Mouse (Mus musculus): ENCODE results near the gene Sun2. TPM values are rescaled to one million over a fixed set of nuclear protein-coding genes. Genes with fewer than 3 reads are reported as not detected.

Sun2 gene
- polyA plus RNA-seq, 1 experiment from 2014 or later, result 7.2 TPM

DNA sequence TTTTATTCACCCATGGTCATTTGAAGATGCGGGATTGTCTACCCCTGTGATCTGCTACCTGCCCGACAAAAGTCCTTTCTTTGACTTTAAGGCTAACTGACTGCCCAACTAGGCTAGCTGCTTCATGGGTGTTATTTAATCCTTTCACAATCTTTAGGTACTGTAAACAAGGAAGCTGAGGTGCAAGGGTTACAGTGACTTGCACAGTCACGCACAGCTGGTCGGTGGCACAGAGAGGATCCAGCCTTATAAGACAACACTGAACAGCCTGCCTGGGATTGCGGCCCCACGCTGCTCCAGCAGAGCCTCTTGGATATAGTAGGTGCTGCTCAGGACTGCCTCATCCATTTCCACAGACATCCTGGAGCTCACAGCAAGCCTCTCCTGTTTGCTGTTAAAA lies 59.2 kb downstream of the Sun2 start:
- no peak overlapping the region for H3K4me3 ChIP-seq
- 85% methylated on average over 6 of the region's 6 CpGs for WGBS
- H3K9me3 ChIP-seq, result no peaks in the 10 kb centered on the region
- no peak overlapping the region for H3K9ac ChIP-seq
- H3K27ac ChIP-seq (replicated peaks), result no peak overlapping the region
- ATAC-seq (ENCODE audit: low FRiP score, low read depth), result no peak
- H3K4me2 ChIP-seq, result peak overlapping the region; percentile 90
- H3K36me3 ChIP-seq, result no peaks in the 10 kb centered on the region
- H3K27me3 ChIP-seq, result no peaks in the 10 kb centered on the region
- H3K4me1 ChIP-seq (replicated peaks), result peaks cover 57% of the 10 kb centered on the region

DNA sequence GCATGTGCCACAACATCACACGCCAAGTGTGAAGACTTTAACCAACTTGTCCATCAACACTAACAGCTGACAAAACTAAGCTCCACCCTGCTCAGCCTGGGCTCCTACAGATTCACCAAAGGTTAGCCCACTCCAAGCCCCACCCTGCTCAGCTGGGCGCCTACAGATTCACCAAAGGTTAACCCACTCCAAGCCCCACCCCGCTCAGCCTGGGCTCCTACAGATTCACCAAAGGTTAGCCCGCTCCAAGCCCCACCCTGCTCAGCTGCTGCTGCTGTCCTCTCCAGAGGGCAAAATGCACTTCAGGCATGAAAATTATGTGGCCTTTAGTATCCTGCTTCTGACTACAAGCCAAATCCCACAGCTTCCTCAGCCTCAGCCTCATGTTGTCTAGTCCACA lies 60.4 kb downstream of the Sun2 start:
- no peaks in the 10 kb centered on the region for H3K27me3 ChIP-seq
- H3K36me3 ChIP-seq, result no peaks in the 10 kb centered on the region
- 95% methylated on average over 4 of the region's 4 CpGs for WGBS
- H3K9ac ChIP-seq, result no peak overlapping the region
- H3K9me3 ChIP-seq, result no peaks in the 10 kb centered on the region
- H3K4me1 ChIP-seq (replicated peaks), result peaks cover 57% of the 10 kb centered on the region
- H3K4me3 ChIP-seq, result no peak overlapping the region
- no peak overlapping the region for H3K4me2 ChIP-seq
- H3K27ac ChIP-seq (replicated peaks), result no peak overlapping the region
- no peak for ATAC-seq (ENCODE audit: low FRiP score, low read depth)

DNA sequence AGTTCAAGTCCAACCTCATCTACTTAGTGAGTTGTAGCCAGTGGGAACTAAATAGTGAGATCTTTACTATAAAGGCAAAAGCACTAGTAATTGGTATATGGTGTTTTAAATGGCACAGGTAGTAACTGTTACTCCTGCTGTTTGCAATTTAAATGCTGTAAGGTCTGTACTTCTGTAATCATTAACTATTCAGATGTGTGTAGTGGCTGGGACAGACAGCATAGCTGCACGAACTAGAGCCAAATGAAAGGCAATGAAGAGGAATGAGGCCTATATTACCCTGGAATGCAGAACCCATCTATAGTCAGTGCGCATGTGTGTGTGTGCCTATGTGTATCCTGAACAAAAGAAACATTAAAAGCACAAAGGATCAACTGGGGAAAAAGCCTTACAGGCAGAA lies 64.4 kb downstream of the Sun2 start:
- 88% methylated on average over 2 of the region's 2 CpGs for WGBS
- Histone ChIP-seq H3K4me1 (replicated peaks) (peaks cover 18% of the 10 kb centered on the region), H3K4me2 (no peak overlapping the region), H3K4me3 (no peak overlapping the region), H3K36me3 (peaks cover 30% of the 10 kb centered on the region), H3K9me3 (no peaks in the 10 kb centered on the region), H3K9ac (no peak overlapping the region), H3K27ac (replicated peaks) (no peak overlapping the region), H3K27me3 (no peaks in the 10 kb centered on the region)
- ATAC-seq (ENCODE audit: low FRiP score, low read depth), result no peak

Other genes starting within 250 kb of the Sun2 start
- not detected in 2 replicates for gene Kcnj4, start 237.3 kb downstream of the Sun2 start, polyA plus RNA-seq (2015; fragmentation: Nextera tagmentation; extraction: Ambion mirVana)
- gene Kdelr3, start 226.1 kb downstream of the Sun2 start, polyA plus RNA-seq (2015; fragmentation: Nextera tagmentation; extraction: Ambion mirVana), result 12.0 and 13.1 TPM in 2 replicates
- gene Ddx17, start 195.8 kb downstream of the Sun2 start, polyA plus RNA-seq (2015; fragmentation: Nextera tagmentation; extraction: Ambion mirVana), result 47.2 and 53.9 TPM in 2 replicates
- gene Dmc1, start 137.4 kb downstream of the Sun2 start, polyA plus RNA-seq (2015; fragmentation: Nextera tagmentation; extraction: Ambion mirVana), result 0.49 and 1.0 TPM in 2 replicates
- 4.5 and 4.9 TPM in 2 replicates for gene Fam227a, start 83.6 kb downstream of the Sun2 start, polyA plus RNA-seq (2015; fragmentation: Nextera tagmentation; extraction: Ambion mirVana)
- gene Cby1, start 83.3 kb downstream of the Sun2 start, polyA plus RNA-seq (2015; fragmentation: Nextera tagmentation; extraction: Ambion mirVana), result 91.4 and 94.3 TPM in 2 replicates
- gene Tomm22, start 71.7 kb downstream of the Sun2 start, polyA plus RNA-seq (2015; fragmentation: Nextera tagmentation; extraction: Ambion mirVana), result 224 and 236 TPM in 2 replicates
- gene Josd1, start 54.6 kb downstream of the Sun2 start, polyA plus RNA-seq (2015; fragmentation: Nextera tagmentation; extraction: Ambion mirVana), result 23.2 and 24.5 TPM in 2 replicates
- gene Gtpbp1, start 51.7 kb downstream of the Sun2 start, polyA plus RNA-seq (2015; fragmentation: Nextera tagmentation; extraction: Ambion mirVana), result 49.4 and 50.1 TPM in 2 replicates
- 68.7 and 69.6 TPM in 2 replicates for gene Dnal4, start 35.3 kb upstream of the Sun2 start, polyA plus RNA-seq (2015; fragmentation: Nextera tagmentation; extraction: Ambion mirVana)
- gene Nptxr, start 62.2 kb upstream of the Sun2 start, polyA plus RNA-seq (2015; fragmentation: Nextera tagmentation; extraction: Ambion mirVana), result 49.9 and 61.3 TPM in 2 replicates
- 0.44 TPM in 1 of 2 replicates, not detected in the other for gene Npcd, start 91.7 kb upstream of the Sun2 start, polyA plus RNA-seq (2015; fragmentation: Nextera tagmentation; extraction: Ambion mirVana)
- gene Cbx6, start 92.2 kb upstream of the Sun2 start, polyA plus RNA-seq (2015; fragmentation: Nextera tagmentation; extraction: Ambion mirVana), result 60.8 and 64.5 TPM in 2 replicates
- 4.3 and 5.7 TPM in 2 replicates for gene Apobec3, start 149.1 kb upstream of the Sun2 start, polyA plus RNA-seq (2015; fragmentation: Nextera tagmentation; extraction: Ambion mirVana)
- 4.5 and 4.7 TPM in 2 replicates for gene Cbx7, start 228.6 kb upstream of the Sun2 start, polyA plus RNA-seq (2015; fragmentation: Nextera tagmentation; extraction: Ambion mirVana)

Data from hindbrain, embryonic 15.5 days (tissue).